Mouse (Mus musculus): Measurements from ENCODE around the gene Vmn2r85. TPM values are rescaled to one million over a fixed set of nuclear protein-coding genes. Genes with fewer than 3 reads are reported as not detected.

Gene Vmn2r85
- polyA plus RNA-seq, 1 experiment from 2014 or later: not detected

GRCm38 (mm10) chr10:130371644-130372043 is 57.9 kb downstream of the Vmn2r85 start:
- Histone ChIP-seq H3K27me3 (no peaks in the 10 kb centered on the region), H3K4me2 (replicated peaks) (no peak overlapping the region), H3K27ac (no peak overlapping the region), H3K9me3 (replicated peaks) (no peaks in the 10 kb centered on the region), H3K36me3 (no peaks in the 10 kb centered on the region), H3K9ac (no peak overlapping the region), H3K4me1 (no peaks in the 10 kb centered on the region), H3K4me3 (no peak overlapping the region)
- ATAC-seq (ENCODE audit: low FRiP score): no peak
- 70% methylated on average over 1 of the region's 1 CpGs for WGBS

- no peak for ATAC-seq (ENCODE audit: low FRiP score)
- H3K27ac ChIP-seq: no peak overlapping the region
- H3K9ac ChIP-seq: no peak overlapping the region
- H3K27me3 ChIP-seq: no peaks in the 10 kb centered on the region
- H3K4me3 ChIP-seq: no peak overlapping the region
- 96% methylated on average over 2 of the region's 2 CpGs for WGBS
- H3K9me3 ChIP-seq (replicated peaks): no peaks in the 10 kb centered on the region
- no peak overlapping the region for H3K4me2 ChIP-seq (replicated peaks)
- H3K4me1 ChIP-seq: no peaks in the 10 kb centered on the region
- no peaks in the 10 kb centered on the region for H3K36me3 ChIP-seq
Observed at GRCm38 (mm10) chr10:130370005-130370682, 59.4 kb downstream of the Vmn2r85 start.

GRCm38 (mm10) chr10:130368384-130368783 is 61.1 kb downstream of the Vmn2r85 start:
- Histone ChIP-seq H3K4me3 (no peak overlapping the region), H3K36me3 (no peaks in the 10 kb centered on the region), H3K27ac (no peak overlapping the region), H3K4me1 (no peaks in the 10 kb centered on the region), H3K4me2 (replicated peaks) (no peak overlapping the region), H3K9me3 (replicated peaks) (no peaks in the 10 kb centered on the region), H3K9ac (no peak overlapping the region), H3K27me3 (no peaks in the 10 kb centered on the region)
- ATAC-seq (ENCODE audit: low FRiP score): no peak

GRCm38 (mm10) chr10:130364766-130365165 is 64.7 kb downstream of the Vmn2r85 start:
- Histone ChIP-seq H3K27me3 (no peaks in the 10 kb centered on the region), H3K9ac (no peak overlapping the region), H3K27ac (no peak overlapping the region), H3K4me1 (no peaks in the 10 kb centered on the region), H3K36me3 (no peaks in the 10 kb centered on the region), H3K4me3 (no peak overlapping the region), H3K4me2 (replicated peaks) (no peak overlapping the region), H3K9me3 (replicated peaks) (no peaks in the 10 kb centered on the region)
- no peak for ATAC-seq (ENCODE audit: low FRiP score)

Other genes with a start within 250 kb of the Vmn2r85 start
- not detected in 2 replicates for gene Olfr826, start 245.5 kb downstream of the Vmn2r85 start, polyA plus RNA-seq (2016; fragmentation: Nextera tagmentation; extraction: Ambion mirVana)
- not detected in 2 replicates for gene Olfr827, start 215.3 kb downstream of the Vmn2r85 start, polyA plus RNA-seq (2016; fragmentation: Nextera tagmentation; extraction: Ambion mirVana)
- 7.8 and 8.6 TPM in 2 replicates for gene Neurod4, start 149.5 kb downstream of the Vmn2r85 start, polyA plus RNA-seq (2016; fragmentation: Nextera tagmentation; extraction: Ambion mirVana)
- 0.31 TPM in 1 of 2 replicates, not detected in the other for gene Tespa1, start 106.8 kb downstream of the Vmn2r85 start, polyA plus RNA-seq (2016; fragmentation: Nextera tagmentation; extraction: Ambion mirVana)
- gene Vmn2r84, start 35.4 kb downstream of the Vmn2r85 start, polyA plus RNA-seq (2016; fragmentation: Nextera tagmentation; extraction: Ambion mirVana): not detected in 2 replicates
- 0.03 TPM in 1 of 2 replicates, not detected in the other for gene Vmn2r86, start 26.3 kb upstream of the Vmn2r85 start, polyA plus RNA-seq (2016; fragmentation: Nextera tagmentation; extraction: Ambion mirVana)
- gene Vmn2r87, start 67.7 kb upstream of the Vmn2r85 start, polyA plus RNA-seq (2016; fragmentation: Nextera tagmentation; extraction: Ambion mirVana): not detected in 2 replicates

All from hindbrain, embryonic 12.5 days (tissue).